Mouse (Mus musculus) activated CD4-positive, CD25-positive, alpha-beta regulatory T cell, adult 9 weeks (primary cell): ENCODE data around the gene Hoxd13. TPM values are rescaled to one million over a fixed set of nuclear protein-coding genes. Genes with fewer than 3 reads are reported as not detected.

Experiments
- polyA plus RNA-seq: library from polyadenylated mRNA; unstranded; fragments of 100-300 nt; shearing (Covaris generic); gene quantifications from one replicate; pipeline ENCODE4 v1.2.1, GENCODE M21; 2017

The Hoxd13 gene
- polyA plus RNA-seq, result not detected

DNA sequence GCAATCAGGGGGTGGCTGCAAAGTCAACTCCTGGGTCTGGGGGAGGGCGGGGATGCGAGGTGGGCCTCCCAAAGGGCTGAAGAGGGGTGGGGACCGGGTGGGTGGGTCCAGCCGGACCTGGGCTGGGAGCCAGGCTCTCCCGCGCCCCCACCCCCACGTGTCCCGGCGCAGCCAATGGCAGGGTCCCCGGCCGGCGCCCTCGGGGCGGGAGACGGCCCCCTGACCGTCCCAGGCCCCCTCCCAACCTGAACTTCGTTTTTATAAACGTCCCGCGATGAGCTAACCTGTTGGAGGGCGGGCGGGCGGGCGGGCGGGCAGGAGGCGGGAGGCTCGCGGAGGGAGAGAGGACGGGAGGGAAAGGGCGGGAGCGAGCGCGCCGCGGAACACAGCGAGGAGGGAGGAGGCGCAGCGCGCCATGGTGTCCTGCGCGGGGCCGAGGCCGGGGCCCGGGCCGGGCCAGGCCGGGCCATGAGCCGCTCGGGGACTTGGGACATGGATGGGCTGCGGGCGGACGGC, at the start of gene Hoxd13:
Gene Hoxd13 (plus strand): TSS at position 469 of the 516 bp plus-strand sequence.

DNA sequence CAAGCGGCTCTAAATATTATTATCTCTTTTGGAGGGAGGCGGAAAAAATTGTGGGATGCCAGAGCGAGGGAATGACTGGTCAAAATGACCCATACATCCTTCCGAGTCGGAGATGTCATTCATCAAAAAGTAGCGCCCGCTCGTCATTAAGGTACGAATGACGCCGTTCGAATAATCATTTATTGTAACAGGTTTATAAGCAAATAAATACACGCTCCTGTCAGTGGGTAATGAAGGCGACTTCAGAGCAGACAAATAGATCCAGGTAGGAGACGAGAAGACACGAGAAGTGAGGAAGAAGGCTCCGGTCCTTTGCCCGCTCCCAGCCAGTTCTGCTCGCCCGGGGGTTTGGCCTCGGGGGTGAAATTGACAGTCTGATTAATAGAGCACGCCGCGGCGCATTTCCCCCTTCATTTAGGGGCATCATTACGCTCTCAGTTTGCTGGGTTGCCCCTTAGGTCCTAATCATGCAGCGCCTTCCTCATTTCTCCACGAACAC, 8.6 kb upstream of the Hoxd13 start, which contains the start of gene Evx2:
Gene Evx2 (minus strand): TSS at position 51 of the 499 bp plus-strand sequence.

DNA sequence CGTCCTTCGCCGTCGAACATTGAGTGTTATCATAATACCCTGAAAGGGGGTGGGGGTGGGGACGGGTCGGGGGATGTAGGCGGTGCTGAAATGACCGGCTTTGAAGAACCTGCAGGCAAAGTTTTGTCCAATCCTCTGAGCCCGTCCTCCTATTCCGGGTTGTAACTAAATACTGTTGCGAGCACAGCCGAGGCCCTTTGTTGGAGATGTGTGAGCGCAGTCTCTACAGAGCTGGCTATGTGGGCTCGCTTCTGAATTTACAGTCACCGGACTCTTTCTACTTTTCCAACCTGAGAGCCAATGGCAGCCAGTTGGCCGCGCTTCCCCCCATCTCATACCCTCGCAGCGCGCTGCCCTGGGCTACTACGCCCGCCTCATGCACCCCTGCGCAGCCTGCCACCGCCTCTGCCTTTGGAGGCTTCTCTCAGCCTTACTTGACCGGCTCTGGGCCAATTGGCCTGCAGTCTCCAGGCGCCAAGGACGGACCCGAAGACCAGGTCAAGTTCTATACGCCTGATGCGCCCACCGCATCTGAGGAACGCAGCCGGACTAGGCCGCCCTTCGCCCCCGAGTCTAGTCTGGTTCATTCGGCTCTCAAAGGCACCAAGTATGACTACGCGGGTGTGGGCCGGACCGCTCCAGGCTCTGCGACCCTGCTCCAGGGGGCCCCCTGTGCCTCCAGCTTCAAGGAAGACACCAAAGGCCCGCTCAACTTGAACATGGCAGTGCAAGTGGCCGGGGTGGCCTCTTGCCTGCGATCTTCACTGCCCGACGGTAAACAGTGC, 7.0 kb downstream of the Hoxd13 start, which contains the start of gene Hoxd12:
Gene Hoxd12 (plus strand): TSS at position 133 of the 785 bp plus-strand sequence.

DNA sequence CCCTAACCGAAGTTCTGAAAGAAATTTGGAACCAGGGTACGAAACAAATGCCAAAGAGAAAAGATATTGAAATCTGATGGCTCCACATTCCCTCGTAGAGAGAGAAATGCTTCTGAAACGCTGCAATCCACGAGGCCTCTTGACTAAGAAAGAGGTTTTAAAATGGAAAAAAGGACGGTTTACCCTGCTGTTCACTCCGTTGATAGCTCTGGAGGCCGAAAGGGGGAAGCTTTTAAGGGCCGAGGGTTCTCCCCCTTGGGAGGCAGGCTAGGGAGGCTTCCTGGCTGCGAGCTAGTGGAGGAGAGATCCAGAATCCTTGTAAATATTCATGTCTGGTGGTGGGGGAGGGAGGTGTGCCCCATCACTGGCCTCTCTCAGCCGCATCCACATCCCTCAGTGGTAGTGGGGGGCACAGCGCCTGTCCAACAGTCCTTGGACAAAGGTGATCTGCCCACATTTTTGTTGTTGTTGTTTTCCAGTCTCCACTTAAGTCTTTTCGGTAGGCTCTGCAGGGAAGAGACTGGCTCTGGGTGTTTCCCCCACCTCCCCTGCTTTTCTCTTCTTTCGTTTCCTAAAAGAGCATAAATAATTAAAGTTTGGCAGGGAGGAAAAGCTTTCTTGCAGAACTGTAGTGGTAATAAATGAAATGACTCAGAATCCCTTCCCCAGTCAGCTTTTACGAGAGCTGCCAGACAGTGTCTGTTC, 10.9 kb downstream of the Hoxd13 start, which contains the start of gene Hoxd11:
Gene Hoxd11 (plus strand): TSS at position 667 of the 705 bp plus-strand sequence.

DNA sequence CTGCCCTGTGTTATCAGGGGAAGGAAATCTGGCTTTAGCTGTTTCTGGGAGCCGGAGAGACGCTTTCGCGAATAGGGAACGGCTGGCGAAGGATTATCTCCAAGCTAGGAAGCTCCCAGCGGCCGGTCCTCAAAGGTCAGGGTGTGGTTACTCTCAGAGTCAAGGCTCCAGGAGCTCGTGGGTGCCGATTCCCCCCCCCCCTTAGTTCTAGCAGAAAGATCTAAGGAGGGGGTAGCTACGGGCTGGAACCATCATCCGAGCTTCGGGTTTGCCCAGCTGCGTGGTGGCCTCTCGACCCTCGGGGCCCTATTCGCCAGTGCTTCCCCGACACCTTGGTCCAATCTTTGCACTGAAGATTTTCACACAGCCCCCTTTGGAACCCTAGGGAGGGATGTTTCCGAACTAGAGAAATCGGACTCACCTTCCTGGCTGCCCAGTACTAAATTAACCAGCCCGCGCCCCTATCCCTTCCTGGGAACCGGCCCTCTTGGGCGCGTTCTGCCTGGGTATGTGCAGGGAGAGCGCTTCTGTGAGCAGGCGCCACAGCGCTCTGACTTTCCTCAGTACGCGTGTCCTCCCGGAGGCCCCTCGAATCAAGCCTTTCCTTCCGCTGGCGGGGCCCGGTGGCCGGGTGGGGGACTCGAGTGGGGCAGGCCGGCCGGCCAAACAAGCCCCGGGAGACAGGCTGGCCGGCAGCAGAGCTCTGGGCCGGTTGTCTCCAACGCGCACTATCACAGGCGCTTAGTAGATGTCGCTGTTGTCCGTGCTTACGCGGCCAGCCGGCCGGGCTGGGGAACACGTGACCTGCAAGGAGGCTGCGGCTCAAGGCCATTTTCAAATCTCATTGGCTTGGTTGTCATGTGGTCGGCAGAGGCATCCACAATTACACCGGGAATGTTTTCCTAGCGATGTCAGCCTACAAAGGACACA, 23.2 kb downstream of the Hoxd13 start, which contains the start of gene Hoxd10:
Gene Hoxd10 (plus strand): TSS at position 903 of the 930 bp plus-strand sequence.

DNA sequence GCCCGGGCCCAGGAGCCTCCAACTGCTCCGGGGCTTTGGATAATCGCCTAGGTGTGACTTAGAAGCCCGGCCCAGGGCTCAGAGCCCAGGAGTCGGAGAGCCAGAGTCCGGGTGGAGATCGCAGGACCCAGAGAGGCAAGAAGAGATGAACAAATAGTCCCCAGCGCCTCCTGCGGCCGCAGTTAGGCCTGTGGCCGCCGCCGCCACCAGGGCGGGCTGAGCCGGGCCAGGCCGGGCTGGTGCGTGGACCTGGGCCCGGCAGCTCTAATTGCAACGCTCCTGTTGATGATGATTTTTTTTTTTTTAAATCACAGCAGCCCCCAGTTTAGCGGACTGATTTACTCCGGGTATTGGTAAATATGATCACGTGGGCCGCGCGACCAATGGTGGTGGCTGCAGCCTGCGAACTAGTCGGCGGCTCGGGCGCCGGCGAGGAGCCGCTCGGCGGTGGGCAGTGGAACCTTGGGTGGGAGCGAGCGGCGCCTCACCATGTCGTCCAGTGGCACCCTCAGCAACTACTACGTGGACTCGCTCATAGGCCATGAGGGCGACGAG, 29.5 kb downstream of the Hoxd13 start, which contains the start of gene Hoxd9:
Gene Hoxd9 (plus strand): TSS at position 161 of the 555 bp plus-strand sequence.

DNA sequence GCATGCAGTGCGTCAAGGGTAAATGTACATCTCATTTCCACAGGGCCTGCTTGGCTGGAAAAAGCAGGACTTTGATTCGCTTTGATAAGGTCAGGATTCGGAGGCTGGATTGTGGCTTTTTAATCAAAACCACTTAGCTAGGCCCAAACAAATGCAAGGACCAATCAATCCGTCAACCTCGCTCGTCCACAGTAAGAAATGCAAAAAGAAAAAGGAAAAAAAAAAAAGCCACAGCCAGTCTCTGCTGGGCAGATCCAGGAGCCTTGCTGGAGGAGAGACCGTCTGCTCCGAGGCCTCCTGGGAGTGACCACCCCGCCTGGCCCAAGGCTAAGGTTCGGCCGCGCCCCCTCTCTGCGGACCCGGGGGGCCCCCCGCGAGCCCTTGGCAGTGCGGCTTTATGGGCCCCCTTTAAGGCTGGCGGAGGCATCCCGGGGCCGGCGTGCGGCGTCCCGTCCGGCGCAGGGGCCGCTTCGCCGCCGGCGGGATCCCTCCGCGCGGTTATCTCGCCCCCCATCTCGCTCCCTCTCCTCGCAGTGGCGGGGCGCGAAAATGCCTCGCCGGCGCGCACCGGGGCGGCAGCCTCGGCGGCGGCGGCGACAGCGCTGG, 36.4 kb downstream of the Hoxd13 start, which contains the start of gene Hoxd8:
Gene Hoxd8 (plus strand): TSS at position 223 of the 606 bp plus-strand sequence.

DNA sequence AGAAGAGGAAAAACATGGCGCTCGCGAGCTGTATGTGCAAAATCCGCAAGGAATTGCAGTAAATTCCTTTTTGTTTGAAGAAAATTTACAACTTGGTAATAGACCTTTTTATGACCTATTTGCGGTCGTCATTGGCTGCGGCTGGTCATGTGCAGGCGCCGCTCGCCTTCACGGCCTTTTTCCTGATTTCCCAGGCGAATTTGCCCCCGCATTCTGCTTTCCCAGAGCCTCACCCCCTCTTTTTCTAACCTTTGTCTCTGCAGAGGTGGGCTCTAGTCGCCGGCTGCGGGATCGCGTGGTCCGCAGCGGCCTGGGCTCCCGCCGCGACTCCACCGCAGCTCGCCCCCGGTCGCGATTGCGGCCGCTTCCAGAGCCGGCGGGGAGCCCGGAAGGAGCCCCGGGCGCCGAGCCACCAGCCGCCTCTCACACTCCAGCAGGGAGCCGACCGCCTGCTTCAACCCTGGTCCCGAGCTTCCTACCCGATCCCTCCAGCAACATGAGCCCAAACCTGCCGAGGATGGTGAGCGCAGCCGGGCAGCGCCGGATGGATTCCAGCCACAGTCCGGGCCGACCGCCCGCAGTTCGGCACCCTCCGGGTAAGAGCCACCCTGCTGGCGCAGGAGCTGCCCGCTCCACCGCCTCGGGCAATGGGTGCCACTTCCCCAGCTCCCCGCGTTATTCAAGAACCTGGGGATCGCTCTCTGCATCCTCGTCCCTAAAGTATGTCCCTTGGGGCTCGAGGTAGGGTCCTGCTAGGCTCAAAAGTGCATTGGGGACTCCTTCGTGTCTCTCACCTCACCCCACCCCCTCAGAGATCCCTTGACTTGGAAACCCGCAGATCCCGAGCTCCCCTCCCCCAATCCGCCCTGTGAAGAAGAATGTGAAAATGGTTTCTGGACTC, 43.9 kb downstream of the Hoxd13 start, which contains the start of the genes Hoxd3 and Hoxd4:
Gene Hoxd3 (plus strand): TSS at position 207 of the 901 bp plus-strand sequence.
Gene Hoxd4 (plus strand): TSS at position 209 of the 901 bp plus-strand sequence.

Other genes starting within 250 kb of the Hoxd13 start
- 21.1 TPM for gene Lnpk, start 88.9 kb upstream of the Hoxd13 start, polyA plus RNA-seq
- not detected for gene Evx2, start 8.8 kb upstream of the Hoxd13 start, polyA plus RNA-seq
- gene Hoxd12, start 6.7 kb downstream of the Hoxd13 start, polyA plus RNA-seq, result not detected
- not detected for gene Hoxd11, start 11.2 kb downstream of the Hoxd13 start, polyA plus RNA-seq
- not detected for gene Hoxd10, start 23.6 kb downstream of the Hoxd13 start, polyA plus RNA-seq
- gene Hoxd9, start 29.4 kb downstream of the Hoxd13 start, polyA plus RNA-seq, result not detected
- gene Hoxd8, start 36.3 kb downstream of the Hoxd13 start, polyA plus RNA-seq, result not detected
- not detected for gene Hoxd3, start 43.6 kb downstream of the Hoxd13 start, polyA plus RNA-seq
- not detected for gene Hoxd4, start 43.6 kb downstream of the Hoxd13 start, polyA plus RNA-seq
- not detected for gene Gm28230, start 58.4 kb downstream of the Hoxd13 start, polyA plus RNA-seq
- not detected for gene Hoxd1, start 94.7 kb downstream of the Hoxd13 start, polyA plus RNA-seq
- 18.1 TPM for gene Mtx2, start 157.5 kb downstream of the Hoxd13 start, polyA plus RNA-seq